Mouse (Mus musculus) T-helper 2 cell (primary cell): Measurements from ENCODE around the gene Rpl9.

Source experiments
- in situ Hi-C: fragments of 300-600 bp; cut with MboI, MseI; formaldehyde crosslinking; loops from one replicate; pipeline ENCODE4 v1.15.1; 2025; ENCODE audit warnings: high pct_unique_total_duplicates

Rpl9 gene

GRCm38 (mm10) chr5:65390648-65391644 is at the start of gene Rpl9, which contains the start of gene Lias:
Gene Rpl9, minus strand, starts transcription at chr5:65391444.
Gene Lias, plus strand, starts transcription at chr5:65391497.
- in situ Hi-C loops: no loop called here

GRCm38 (mm10) chr5:65438041-65438440 is 46.8 kb upstream of the Rpl9 start:
- in situ Hi-C loops: no loop called here

- in situ Hi-C loops: no loop called here
These were observed 44.7 kb upstream of the Rpl9 start, which contains the start of gene Ugdh for GRCm38 (mm10) chr5:65435806-65436561. Gene Ugdh, minus strand, starts transcription at chr5:65435949.

GRCm38 (mm10) chr5:65435363-65435805 is 44.1 kb upstream of the Rpl9 start:
- in situ Hi-C loops: no loop called here

GRCm38 (mm10) chr5:65434471-65435362 is 43.5 kb upstream of the Rpl9 start:
- in situ Hi-C loops: no loop called here

- in situ Hi-C loops: no loop called here
These were observed 38.2 kb upstream of the Rpl9 start for GRCm38 (mm10) chr5:65429441-65429840.

GRCm38 (mm10) chr5:65428321-65428720 is 37.1 kb upstream of the Rpl9 start:
- in situ Hi-C loops: no loop called here

- in situ Hi-C loops: no loop called here
These were observed 34.0 kb upstream of the Rpl9 start for GRCm38 (mm10) chr5:65425251-65425650.

- in situ Hi-C loops: no loop called here
These were observed 33.0 kb upstream of the Rpl9 start for GRCm38 (mm10) chr5:65424215-65424614.

GRCm38 (mm10) chr5:65422803-65423202 is 31.6 kb upstream of the Rpl9 start:
- in situ Hi-C loops: no loop called here

- in situ Hi-C loops: no loop called here
These were observed 29.6 kb upstream of the Rpl9 start for GRCm38 (mm10) chr5:65420822-65421221.

GRCm38 (mm10) chr5:65419136-65419535 is 27.9 kb upstream of the Rpl9 start:
- in situ Hi-C loops: no loop called here

- in situ Hi-C loops: no loop called here
These were observed 24.6 kb upstream of the Rpl9 start for GRCm38 (mm10) chr5:65415653-65416458.

GRCm38 (mm10) chr5:65407989-65408388 is 16.7 kb upstream of the Rpl9 start:
- in situ Hi-C loops: no loop called here

GRCm38 (mm10) chr5:65401251-65401994 is 10.2 kb upstream of the Rpl9 start:
- in situ Hi-C loops: no loop called here

GRCm38 (mm10) chr5:65394425-65394824 is 3.2 kb upstream of the Rpl9 start:
- in situ Hi-C loops: no loop called here

- in situ Hi-C loops: no loop called here
These were observed 509 bp upstream of the Rpl9 start for GRCm38 (mm10) chr5:65391753-65392152.

- in situ Hi-C loops: no loop called here
These were observed 4.0 kb downstream of the Rpl9 start for GRCm38 (mm10) chr5:65387008-65387867.

GRCm38 (mm10) chr5:65385704-65386103 is 5.5 kb downstream of the Rpl9 start:
- in situ Hi-C loops: no loop called here
